Mouse (Mus musculus) bone marrow macrophage, adult 2 months (primary cell): ENCODE results near the gene Ptk7.
A peak's percentile ranks its signal among the peaks of the same experiment; 100 is the strongest.

Experiments used
- CTCF ChIP-seq: IDR thresholded peaks from 2 replicates; pipeline ENCODE4 v1.5.1; 2012; ENCODE audit warnings: low read depth, mild to moderate bottlenecking, low read length, moderate library complexity
- POLR2A ChIP-seq: IDR thresholded peaks from 2 replicates; pipeline ENCODE4 v1.6.1; 2012; ENCODE audit warnings: mild to moderate bottlenecking, low read depth, low read length, borderline replicate concordance

DNA sequence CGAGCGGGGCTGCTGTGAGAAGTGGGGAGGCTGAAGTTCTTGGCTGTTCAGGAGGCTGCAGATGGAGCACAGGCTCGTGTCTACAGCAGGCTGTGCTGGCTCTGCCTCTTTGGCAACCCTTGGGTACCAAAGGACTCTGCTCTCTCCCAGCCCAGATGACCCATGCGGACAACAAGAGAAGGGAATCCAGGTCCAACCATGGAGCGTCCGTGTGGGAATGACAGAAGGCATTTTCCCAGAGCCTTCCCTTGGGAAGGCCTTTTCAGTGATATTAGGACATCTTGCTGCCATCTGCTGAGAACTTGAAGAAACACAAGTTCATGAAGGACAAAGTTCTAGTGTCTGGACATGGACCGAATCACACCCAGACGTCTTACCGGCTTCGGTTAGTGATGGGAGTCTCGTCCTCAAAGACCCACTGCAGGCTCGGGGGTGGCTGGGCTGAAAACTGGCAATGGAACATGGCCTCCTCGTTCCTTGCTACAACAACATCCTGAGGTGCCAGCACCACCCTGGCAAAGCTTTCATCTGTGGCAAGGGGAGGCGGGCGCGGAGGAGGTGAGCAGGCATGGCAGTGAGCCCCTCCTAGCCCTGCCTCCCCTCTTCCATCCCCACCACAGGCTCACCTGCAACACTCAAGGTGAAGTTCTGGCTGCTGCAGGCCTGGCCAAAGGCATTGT lies 39.5 kb downstream of the Ptk7 start:
- TF ChIP-seq CTCF (0 out of 2 replicates have a peak, but pooled peaks have one; percentile 17), POLR2A (no peak)
